Mouse (Mus musculus) olfactory bulb, adult 2 months (tissue): ENCODE data around the gene Wnt9b. TPM values are rescaled to one million over a fixed set of nuclear protein-coding genes. Genes with fewer than 3 reads are reported as not detected.
A peak's percentile ranks its signal among the peaks of the same experiment; 100 is the strongest.
"Not testable (repeated sequence)": the region's sequence is repeated elsewhere in the genome, so short reads cannot be mapped to it uniquely, and the experiment has no call there.

Source experiments
- H3K27ac ChIP-seq: fragments of 200-500 bp; 2 replicates; pipeline ENCODE4 v1.5.1; 2012; ENCODE audit warnings: low read depth, low read length; ENCODE audit not compliant: insufficient read depth
- H3K4me1 ChIP-seq: fragments of 200-500 bp; 2 replicates; pipeline ENCODE4 v1.6.1; 2012; ENCODE audit warnings: low read length; ENCODE audit not compliant: control insufficient read depth, insufficient read depth
- H3K4me3 ChIP-seq: fragments of 200-500 bp; 2 replicates; pipeline ENCODE4 v1.5.1; 2012; ENCODE audit warnings: mild to moderate bottlenecking, low read depth, low read length, moderate library complexity; ENCODE audit not compliant: insufficient read depth
- CTCF ChIP-seq: fragments of 200-500 bp; IDR thresholded peaks from 2 replicates; pipeline ENCODE4 v1.5.1; 2012; ENCODE audit warnings: low read depth, mild to moderate bottlenecking, low read length, moderate library complexity; ENCODE audit not compliant: insufficient read depth
- POLR2A ChIP-seq: fragments of 200-500 bp; IDR thresholded peaks from 2 replicates; pipeline ENCODE4 v1.6.1; 2012; ENCODE audit warnings: mild to moderate bottlenecking, low read depth, low read length, moderate library complexity; ENCODE audit not compliant: insufficient read depth
- WGBS: fragments of 180-500 bp; shearing (Covaris S2); methylation state at CpG from one replicate; pipeline ENCODE4 v1.1.7; 2018; 5-methylcytosine and 5-hydroxymethylcytosine counted together
- polyA plus RNA-seq: library from polyadenylated mRNA; stranded (reverse); fragments of >200 nt; gene quantifications from 2 replicates; pipeline ENCODE4 v1.2.4, GENCODE M21; 2012; ENCODE audit warnings: low replicate concordance; ENCODE audit not compliant: missing spikeins, insufficient read depth, insufficient read length

The Wnt9b gene
- polyA plus RNA-seq, 1 experiment = not detected

GRCm38 (mm10) chr11:103764601-103765000, 15.0 kb upstream of the Wnt9b start:
- peaks cover 10% of the 10 kb centered on the region for H3K4me1 ChIP-seq
- H3K4me3 ChIP-seq = no peak overlapping the region
- 26% methylated on average over 6 of the region's 6 CpGs for WGBS
- H3K27ac ChIP-seq = no peak overlapping the region
- TF ChIP-seq POLR2A (no peak), CTCF (no peak)

DNA sequence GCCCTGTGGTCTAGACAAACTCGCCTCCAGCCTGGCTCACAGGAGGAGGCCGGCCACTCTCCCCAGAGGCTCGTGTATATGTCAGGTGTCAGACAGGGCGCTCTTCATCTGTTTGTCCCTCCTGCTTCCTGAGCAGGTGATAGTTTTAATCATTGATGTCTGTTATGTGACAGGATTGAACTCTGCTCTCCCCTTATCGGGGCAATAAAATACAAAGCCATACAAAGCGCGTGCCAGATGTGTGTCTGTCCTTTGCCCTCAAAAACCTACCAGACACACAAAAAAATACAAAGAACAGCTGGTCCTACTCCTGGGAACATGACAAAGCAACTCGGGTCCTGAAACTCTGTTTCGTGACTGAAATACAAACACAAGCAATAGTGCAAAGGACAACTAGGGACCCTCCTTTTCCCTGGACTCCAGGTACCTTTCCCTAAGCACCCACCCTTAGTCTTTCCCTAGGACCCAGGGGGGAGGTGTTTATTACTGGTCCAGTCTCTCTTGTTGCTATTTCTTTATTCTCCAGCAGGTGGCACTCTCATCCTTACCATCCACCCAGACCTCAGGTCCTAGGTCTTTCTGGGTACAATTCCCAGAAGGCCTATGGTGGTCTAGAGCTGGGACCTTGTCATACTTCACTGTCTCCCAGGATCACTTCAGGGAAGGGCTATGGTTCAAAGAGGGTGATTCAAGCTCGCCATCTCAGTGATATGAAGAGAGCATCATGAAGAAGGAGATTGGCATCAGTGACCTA, 14.0 kb upstream of the Wnt9b start:
- H3K27ac ChIP-seq = no peak overlapping the region
- 37% methylated on average over 10 of the region's 10 CpGs for WGBS
- no peak overlapping the region for H3K4me3 ChIP-seq
- H3K4me1 ChIP-seq = peaks cover 10% of the 10 kb centered on the region
- TF ChIP-seq POLR2A (no peak), CTCF (no peak)

DNA sequence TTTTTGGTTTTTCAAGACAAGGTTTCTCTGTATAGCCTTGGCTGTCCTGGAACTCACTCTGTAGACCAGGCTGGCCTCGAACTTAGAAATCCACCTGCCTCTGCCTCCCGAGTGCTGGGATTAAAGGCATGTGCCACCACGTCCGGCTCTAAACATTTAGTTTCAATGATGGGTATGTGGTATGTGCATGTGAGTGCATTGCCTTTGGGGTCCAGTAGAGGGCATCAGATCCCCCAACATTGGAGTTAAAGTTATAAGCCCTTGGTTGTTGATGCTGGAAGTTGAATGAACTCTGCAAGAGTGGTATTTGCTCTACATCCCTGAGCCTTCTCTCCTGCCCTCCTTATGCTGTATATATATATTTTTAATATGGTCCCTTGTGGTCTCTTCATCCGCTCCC, 11.3 kb upstream of the Wnt9b start:
- WGBS = 91% methylated on average over 5 of the region's 5 CpGs
- H3K4me1 ChIP-seq = not testable (repeated sequence)

GRCm38 (mm10) chr11:103760101-103760500, 10.5 kb upstream of the Wnt9b start:
- 63% methylated on average over 7 of the region's 7 CpGs for WGBS
- TF ChIP-seq POLR2A (no peak), CTCF (no peak)

More for the DNA sequence above, 11.3 kb upstream of the Wnt9b start:
- H3K27ac ChIP-seq, H3K4me3 ChIP-seq: not testable (repeated sequence)

DNA sequence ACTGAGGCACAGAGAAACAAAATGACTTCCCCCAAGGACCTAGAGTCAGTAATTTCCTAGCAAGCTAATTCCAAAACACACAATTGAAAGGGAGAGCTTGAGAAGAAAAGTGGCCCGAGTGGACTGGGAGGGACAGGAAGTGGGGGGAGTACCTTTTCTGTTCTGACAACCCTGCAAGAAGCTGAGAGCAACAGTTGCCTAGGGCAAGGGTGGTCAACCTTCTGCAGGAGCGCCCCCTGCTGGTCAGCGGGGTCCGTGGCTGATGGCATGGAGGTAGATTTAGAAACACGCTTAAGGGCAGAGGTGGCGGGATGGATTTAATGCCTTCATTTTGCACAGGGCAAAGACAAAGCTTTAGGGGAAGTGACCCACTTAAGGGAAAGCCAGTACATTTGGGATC, 9.1 kb upstream of the Wnt9b start:
- TF ChIP-seq CTCF = peak; percentile 94
- TF ChIP-seq POLR2A = no peak
- no peaks in the 10 kb centered on the region for H3K4me1 ChIP-seq
- H3K27ac ChIP-seq = no peak overlapping the region
- H3K4me3 ChIP-seq = no peak overlapping the region
- WGBS = 15% methylated on average over 6 of the region's 6 CpGs

More at GRCm38 (mm10) chr11:103760101-103760500, 10.5 kb upstream of the Wnt9b start:
- Histone ChIP-seq H3K27ac (no peak overlapping the region), H3K4me1 (peaks cover 5% of the 10 kb centered on the region), H3K4me3 (no peak overlapping the region)

- WGBS = 51% methylated on average over 11 of the region's 11 CpGs
- H3K4me3 ChIP-seq = no peak overlapping the region
- no peaks in the 10 kb centered on the region for H3K4me1 ChIP-seq
- no peak for TF ChIP-seq POLR2A
- TF ChIP-seq CTCF = no peak
- no peak overlapping the region for H3K27ac ChIP-seq
Measured at GRCm38 (mm10) chr11:103758054-103758453, 8.4 kb upstream of the Wnt9b start.

- no peak overlapping the region for H3K4me3 ChIP-seq
- H3K27ac ChIP-seq = no peak overlapping the region
- H3K4me1 ChIP-seq = peaks cover 11% of the 10 kb centered on the region
- TF ChIP-seq POLR2A (no peak), CTCF (no peak)
- WGBS = 83% methylated on average over 3 of the region's 3 CpGs
Measured at GRCm38 (mm10) chr11:103750612-103751011, 991 bp upstream of the Wnt9b start.

GRCm38 (mm10) chr11:103735046-103735781, 14.4 kb downstream of the Wnt9b start:
- Histone ChIP-seq H3K27ac (no peak overlapping the region), H3K4me3 (no peak overlapping the region), H3K4me1 (peaks cover 11% of the 10 kb centered on the region)
- WGBS = 83% methylated on average over 19 of the region's 19 CpGs
- TF ChIP-seq POLR2A = no peak
- TF ChIP-seq CTCF = no peak

DNA sequence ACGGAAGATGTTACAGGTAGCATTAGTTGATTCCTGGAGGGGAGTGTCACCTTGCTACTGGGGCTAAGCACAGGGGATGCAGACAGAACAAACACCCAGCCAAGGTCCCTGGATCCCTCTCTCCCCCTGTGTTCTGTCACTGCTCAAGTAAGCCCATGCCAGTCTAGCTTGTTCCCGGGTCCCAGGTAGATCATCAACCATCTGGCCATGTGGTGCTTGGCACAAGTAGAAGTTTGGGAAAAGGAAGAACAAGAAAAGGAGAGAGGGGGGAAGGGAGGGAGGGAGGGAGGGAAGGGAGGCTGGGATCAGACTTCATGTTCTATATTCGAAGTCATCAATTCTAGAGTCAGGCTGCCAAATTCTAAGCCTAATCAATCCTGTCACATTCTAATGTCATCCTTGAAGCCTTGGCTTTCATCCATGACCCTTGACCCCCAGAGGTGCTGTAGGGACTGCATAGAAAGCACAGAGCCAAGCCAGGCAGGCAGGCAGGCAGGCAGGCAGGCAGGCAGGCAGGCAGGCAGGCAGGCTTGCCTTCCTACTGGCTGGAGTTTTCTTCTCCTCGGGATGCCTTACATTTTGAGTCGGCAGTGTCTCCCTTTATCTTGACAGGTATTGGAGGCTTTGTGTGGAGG, 15.1 kb downstream of the Wnt9b start:
- TF ChIP-seq CTCF (no peak), POLR2A (no peak)
- 79% methylated on average over 5 of the region's 5 CpGs for WGBS
- Histone ChIP-seq H3K27ac (no peak overlapping the region), H3K4me3 (no peak overlapping the region), H3K4me1 (peaks cover 17% of the 10 kb centered on the region)

- no peak overlapping the region for H3K27ac ChIP-seq
- H3K4me1 ChIP-seq = peaks cover 21% of the 10 kb centered on the region
- H3K4me3 ChIP-seq = no peak overlapping the region
- no peak for TF ChIP-seq POLR2A
- no peak for TF ChIP-seq CTCF
- 98% methylated on average over 2 of the region's 2 CpGs for WGBS
Measured at GRCm38 (mm10) chr11:103733961-103734360, 15.7 kb downstream of the Wnt9b start.
